Mouse (Mus musculus): ENCODE data around the gene Gsta3.
"Not testable (repeated sequence)": the region's sequence is repeated elsewhere in the genome, so short reads cannot be mapped to it uniquely, and the experiment has no call there.

The Gsta3 gene

GRCm38 (mm10) chr1:21253303-21253650 lies 12.9 kb downstream of the Gsta3 start:
- no peak for DNase-seq (ENCODE audit: low spot score in 2 of 2)

GRCm38 (mm10) chr1:21253856-21254255 lies 13.5 kb downstream of the Gsta3 start:
- no peak for DNase-seq (ENCODE audit: low spot score in 2 of 2)

- no peak for DNase-seq (ENCODE audit: low spot score in 2 of 2)
Measured at GRCm38 (mm10) chr1:21255625-21256345, 15.4 kb downstream of the Gsta3 start.

- DNase-seq (ENCODE audit: low spot score in 2 of 2) = no peak
Measured at GRCm38 (mm10) chr1:21256391-21256790, 16.0 kb downstream of the Gsta3 start.

GRCm38 (mm10) chr1:21256871-21257270 lies 16.5 kb downstream of the Gsta3 start:
- DNase-seq (ENCODE audit: low spot score in 2 of 2) = no peak

- DNase-seq (ENCODE audit: low spot score in 2 of 2) = not testable (repeated sequence)
Measured at GRCm38 (mm10) chr1:21259981-21260380, 19.6 kb downstream of the Gsta3 start.

GRCm38 (mm10) chr1:21262401-21262800 lies 22.0 kb downstream of the Gsta3 start:
- no peak for DNase-seq (ENCODE audit: low spot score in 2 of 2)

- no peak for DNase-seq (ENCODE audit: low spot score in 2 of 2)
Measured at GRCm38 (mm10) chr1:21263986-21264385, 23.6 kb downstream of the Gsta3 start.

GRCm38 (mm10) chr1:21264747-21265146 lies 24.4 kb downstream of the Gsta3 start:
- no peak for DNase-seq (ENCODE audit: low spot score in 2 of 2)

GRCm38 (mm10) chr1:21266766-21267165 lies 26.4 kb downstream of the Gsta3 start:
- no peak for DNase-seq (ENCODE audit: low spot score in 2 of 2)

GRCm38 (mm10) chr1:21267466-21267865 lies 27.1 kb downstream of the Gsta3 start:
- DNase-seq (ENCODE audit: low spot score in 2 of 2) = not testable (repeated sequence)

- DNase-seq (ENCODE audit: low spot score in 2 of 2) = peak; percentile 43 to 66
Measured at GRCm38 (mm10) chr1:21271343-21272055, 31.1 kb downstream of the Gsta3 start.

GRCm38 (mm10) chr1:21272056-21272431 lies 31.7 kb downstream of the Gsta3 start:
- DNase-seq (ENCODE audit: low spot score in 2 of 2) = peak; percentile 41 to 60

- peak in 1 of 2 experiments; percentile 26 for DNase-seq (ENCODE audit: low spot score in 2 of 2)
Measured at GRCm38 (mm10) chr1:21273091-21273490, 32.7 kb downstream of the Gsta3 start.

- DNase-seq (ENCODE audit: low spot score in 2 of 2) = no peak
Measured at GRCm38 (mm10) chr1:21274437-21275040, 34.1 kb downstream of the Gsta3 start.

GRCm38 (mm10) chr1:21275366-21275765 lies 35.0 kb downstream of the Gsta3 start:
- DNase-seq (ENCODE audit: low spot score in 2 of 2) = peak in 1 of 2 experiments; percentile 23

- not testable (repeated sequence) for DNase-seq (ENCODE audit: low spot score in 2 of 2)
Measured at GRCm38 (mm10) chr1:21276158-21276557, 35.8 kb downstream of the Gsta3 start.

GRCm38 (mm10) chr1:21280306-21280705 lies 39.9 kb downstream of the Gsta3 start:
- no peak for DNase-seq (ENCODE audit: low spot score in 2 of 2)

- not testable (repeated sequence) for DNase-seq (ENCODE audit: low spot score in 2 of 2)
Measured at GRCm38 (mm10) chr1:21284644-21285043, 44.3 kb downstream of the Gsta3 start.

GRCm38 (mm10) chr1:21291394-21291793 lies 51.0 kb downstream of the Gsta3 start:
- DNase-seq (ENCODE audit: low spot score in 2 of 2) = no peak

GRCm38 (mm10) chr1:21292590-21292989 lies 52.2 kb downstream of the Gsta3 start:
- no peak for DNase-seq (ENCODE audit: low spot score in 2 of 2)

GRCm38 (mm10) chr1:21296169-21296568 lies 55.8 kb downstream of the Gsta3 start:
- no peak for DNase-seq (ENCODE audit: low spot score in 2 of 2)

GRCm38 (mm10) chr1:21298114-21298513 lies 57.7 kb downstream of the Gsta3 start:
- DNase-seq (ENCODE audit: low spot score in 2 of 2) = no peak

All from right cerebral cortex, postnatal 10 days (tissue).